Mouse (Mus musculus) retina, postnatal 1 day (tissue): ENCODE measurements at regions not wholly inside any gene's neighbourhood (a gene's known extent, or its start where the extent isn't known, plus 50 kb on each side); places are given as distances from the start of the nearest gene placed in this dataset.

ENCODE experiments used
- DNase-seq: peaks from one replicate; pipeline ENCODE4 v3.0.0-alpha.2; 2012

- no peak for DNase-seq
Measured at GRCm38 (mm10) chr3:52754401-52754800, 262.6 kb downstream of the Cog6 start.

DNA sequence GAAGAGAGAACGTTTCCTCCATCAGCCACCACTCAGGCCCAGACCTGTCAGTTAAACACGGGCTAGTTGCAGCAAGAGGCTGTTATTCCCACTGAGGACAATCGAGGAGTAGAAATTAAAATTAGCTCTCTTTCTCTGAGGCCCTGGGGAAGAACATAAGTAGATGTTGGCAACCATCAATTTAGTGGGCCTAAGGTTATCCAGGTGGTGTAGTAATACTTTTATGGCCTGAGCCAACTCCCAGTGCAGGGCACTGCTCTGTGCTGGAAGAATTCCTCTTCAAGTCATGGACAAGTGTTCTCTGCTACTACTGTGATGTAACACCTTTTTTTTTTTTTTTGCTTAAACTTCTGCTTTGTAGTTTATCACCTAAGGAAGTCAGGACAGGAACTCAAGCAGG lies 270.1 kb downstream of the Cog6 start:
- DNase-seq: no peak

DNA sequence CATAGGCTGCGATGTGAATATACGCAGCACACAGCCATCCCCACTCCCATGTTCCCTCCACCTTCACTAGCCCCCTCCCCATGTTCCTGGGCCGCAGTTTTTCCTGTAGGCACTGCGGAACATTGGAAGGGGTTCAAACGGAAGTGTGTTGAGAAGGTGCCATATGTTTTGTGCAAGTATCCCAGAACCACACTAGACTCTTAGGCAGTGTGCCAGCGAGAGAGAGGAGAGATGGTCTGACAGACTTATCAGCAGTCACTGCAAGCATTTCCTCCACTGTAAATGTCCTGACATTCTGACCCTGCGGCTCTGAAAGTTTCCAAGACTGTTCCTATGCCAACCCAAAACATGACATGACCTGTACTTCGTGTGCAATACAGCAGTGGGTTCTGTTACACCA lies 272.7 kb downstream of the Cog6 start:
- DNase-seq: no peak

DNA sequence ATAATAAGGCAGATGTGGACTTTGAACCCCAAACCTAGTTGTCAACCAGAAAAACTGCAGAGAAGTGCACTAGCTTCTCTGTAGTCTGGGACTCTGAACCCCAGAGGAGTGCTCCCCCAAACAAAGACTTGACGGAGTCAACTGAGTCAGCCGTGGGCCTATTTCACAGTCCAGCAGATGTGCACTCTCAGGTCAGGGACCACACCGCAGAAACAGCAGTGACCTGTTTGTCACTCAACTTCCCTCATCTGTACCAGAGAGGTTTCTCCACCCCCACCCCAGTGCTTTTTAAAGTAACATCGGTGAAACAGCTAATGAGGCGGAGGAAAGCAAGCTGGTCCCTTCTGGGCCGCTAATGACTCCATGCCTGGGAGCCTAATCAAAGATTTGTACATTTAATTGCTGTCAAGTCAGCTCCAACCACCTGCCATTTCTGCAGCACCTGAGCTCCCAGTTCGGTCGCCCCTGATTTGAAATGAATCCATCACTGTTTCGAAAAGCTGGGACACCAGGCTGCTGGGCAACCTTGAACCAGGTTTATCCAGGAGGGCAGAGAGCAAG lies 276.5 kb downstream of the Cog6 start:
- peak; percentile 41 for DNase-seq

- DNase-seq: no peak
Measured at GRCm38 (mm10) chr3:52739526-52739925, 277.5 kb downstream of the Cog6 start.

DNA sequence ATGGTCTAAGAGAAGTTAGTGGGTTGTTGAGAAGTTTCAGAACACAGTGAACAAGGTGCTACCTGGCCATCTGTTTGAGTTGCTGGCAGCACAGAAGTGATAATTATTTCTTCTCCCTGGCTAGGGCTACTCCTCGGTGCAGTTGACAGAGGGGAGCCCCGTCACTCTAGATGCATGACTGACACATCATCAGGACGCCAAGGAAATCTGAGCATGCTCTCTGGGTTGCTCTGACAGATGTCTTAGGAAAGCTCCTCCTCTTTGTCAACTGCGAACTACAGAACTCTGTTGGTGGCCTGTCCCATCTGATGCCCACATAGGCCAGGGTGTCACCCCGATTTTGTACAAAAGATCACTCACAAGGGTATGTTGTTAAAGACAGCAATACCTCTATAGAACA lies 278.7 kb downstream of the Cog6 start:
- DNase-seq: no peak

DNA sequence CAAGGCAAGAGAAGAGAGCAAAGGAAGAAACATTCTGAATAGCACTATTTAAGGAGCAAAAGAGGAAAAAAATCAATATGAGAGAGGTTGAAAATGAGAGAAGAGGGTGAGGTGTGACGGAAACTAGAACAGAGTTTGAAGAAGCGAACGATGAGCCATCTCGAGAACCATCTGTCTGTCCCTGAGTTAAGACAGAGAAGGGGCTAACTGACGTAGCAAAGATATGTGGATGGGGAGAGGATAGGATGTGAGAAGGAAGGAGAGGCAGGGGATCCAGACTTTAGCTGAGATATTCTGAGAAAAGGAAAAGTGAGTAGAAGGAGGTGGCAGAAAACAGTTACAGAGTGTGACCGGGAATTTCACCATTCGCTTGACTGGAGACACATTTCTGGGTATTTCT lies 281.1 kb downstream of the Cog6 start:
- DNase-seq: no peak

DNA sequence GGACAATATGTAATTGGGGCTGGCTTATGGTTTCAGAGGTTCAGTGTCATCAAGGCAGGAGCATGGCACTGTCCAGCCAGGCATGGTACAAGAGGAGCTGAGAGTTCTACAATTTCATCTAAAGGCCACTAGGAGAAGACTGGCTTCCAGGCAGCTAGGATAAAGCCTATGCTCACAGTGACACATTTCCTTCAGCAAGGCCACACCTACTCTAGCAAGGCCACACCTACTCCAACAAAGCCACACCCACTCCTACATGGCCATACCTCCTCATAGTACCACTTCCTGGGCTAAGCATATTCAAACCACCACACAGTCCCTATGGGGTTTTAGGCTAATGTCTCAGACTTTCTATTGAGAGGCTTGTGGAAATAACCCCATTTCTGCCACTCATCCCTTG lies 285.1 kb downstream of the Cog6 start:
- DNase-seq: no peak

DNA sequence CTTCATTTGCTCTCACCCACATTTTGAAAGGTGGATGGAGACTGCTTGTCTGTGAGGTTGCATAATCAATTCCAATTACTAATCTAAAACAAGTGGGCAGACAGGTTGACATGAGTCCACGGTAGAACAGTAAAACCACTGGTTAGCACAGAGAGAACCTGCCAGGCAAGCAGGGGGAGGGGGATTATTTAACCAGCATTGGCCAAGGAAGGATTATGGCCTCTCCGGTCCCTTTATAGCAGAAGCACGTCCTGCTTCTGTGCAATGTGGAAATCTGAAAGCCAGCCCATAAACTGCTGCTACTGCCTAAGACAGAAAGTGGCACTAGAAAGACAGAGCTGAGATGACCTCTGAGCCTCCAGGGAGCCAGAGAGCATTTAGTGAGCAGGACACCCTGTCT lies 285.5 kb downstream of the Cog6 start:
- no peak for DNase-seq

GRCm38 (mm10) chr3:52729731-52730130 lies 287.3 kb downstream of the Cog6 start:
- no peak for DNase-seq

- no peak for DNase-seq
Measured at GRCm38 (mm10) chr3:52728860-52729259, 288.2 kb downstream of the Cog6 start.

DNA sequence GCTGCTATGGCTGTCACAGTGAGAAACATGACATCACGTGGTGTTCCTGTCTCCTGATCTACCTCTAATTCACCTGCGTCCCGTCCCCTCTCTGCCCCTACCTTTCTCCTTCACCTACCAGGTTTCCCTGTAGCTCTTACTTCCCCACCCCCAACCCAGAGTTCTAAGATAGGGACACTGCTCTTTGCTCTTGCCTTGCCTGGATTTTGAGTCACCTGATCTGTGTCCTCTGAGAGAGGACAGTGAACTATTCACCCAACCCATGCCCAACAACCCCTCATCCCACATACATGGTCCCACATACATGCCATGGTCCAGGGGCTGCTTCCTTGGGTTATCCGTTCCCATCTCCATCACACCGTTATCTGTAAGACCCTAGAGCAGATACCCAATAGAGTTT lies 288.6 kb downstream of the Cog6 start:
- no peak for DNase-seq

GRCm38 (mm10) chr3:52724354-52724753 lies 292.7 kb downstream of the Cog6 start:
- DNase-seq: no peak

DNA sequence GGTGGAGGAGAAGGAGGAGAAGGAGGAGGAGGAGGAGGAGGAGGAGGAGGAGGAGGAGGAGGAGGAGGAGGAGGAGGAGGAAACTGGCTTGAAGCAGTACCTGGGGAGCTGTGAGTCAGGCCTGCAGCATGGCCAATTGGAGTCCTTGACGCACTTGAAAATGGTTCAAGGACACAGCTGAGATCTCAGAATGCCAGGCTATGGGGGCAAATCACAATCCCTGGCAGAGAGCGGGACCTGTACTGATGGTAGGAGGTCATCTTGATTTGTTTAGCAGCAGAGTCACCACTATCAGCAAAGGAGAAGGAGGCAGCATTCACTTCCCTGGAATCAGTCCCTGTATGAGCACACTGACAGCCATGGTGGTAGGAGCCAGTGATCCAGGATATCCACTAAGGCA lies 294.1 kb downstream of the Cog6 start:
- DNase-seq: no peak

DNA sequence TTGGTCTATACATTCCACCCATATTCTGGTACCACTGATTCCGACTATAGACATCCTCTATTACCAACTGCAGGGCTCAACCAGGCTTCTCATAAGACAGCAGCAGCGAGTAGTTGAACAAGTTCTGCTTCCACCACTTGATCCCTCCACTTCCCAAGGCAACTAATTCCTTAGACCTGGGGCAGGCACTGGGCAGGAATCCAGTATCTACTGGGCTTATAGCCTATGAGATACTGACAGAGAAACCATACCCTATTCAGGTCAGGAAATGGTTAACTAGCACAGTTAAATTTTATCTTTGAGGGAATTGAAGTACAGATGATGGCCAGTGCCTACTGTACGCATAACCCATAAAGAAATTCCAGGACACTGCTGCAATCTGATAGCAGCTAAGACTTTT lies 297.9 kb downstream of the Cog6 start:
- DNase-seq: no peak

DNA sequence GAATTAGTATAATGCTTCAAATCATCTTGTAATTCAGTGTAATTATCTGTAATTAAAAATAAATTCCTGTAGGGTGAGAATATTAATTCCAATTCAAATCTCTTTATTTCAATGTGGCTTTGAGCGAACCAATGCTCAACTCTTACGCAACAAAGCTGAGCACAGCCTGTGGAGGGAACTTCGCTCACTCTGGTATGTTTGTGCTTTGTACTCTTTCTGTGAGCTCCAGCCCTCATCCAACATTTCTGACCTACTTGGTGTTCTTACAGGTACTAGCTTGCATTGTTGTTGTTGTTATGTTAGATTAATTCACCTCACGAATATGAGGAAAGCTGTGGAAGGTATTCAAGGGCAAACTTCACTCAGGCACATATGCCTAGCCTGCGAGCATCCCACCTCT lies 299.7 kb downstream of the Cog6 start:
- DNase-seq: no peak

GRCm38 (mm10) chr3:52712151-52712550 lies 304.9 kb downstream of the Cog6 start:
- no peak for DNase-seq

DNA sequence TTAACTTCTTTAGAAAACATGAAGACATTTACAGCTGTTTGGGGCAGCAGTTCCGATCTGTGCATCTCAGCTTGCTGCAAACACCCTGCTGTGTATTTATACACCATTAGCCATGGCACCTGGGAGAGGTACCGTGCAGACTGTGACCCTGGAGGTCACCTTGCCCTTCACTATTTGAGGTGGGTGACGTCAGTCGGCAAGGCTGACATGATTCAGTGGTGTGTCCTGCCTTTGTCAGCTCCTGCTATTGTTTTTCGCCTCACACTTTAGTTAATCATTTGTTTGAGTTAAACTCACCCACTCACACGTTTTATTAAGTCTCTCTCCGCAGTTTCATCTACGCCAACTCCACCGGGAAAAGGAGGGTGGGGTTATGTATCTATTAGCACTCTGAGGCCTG lies 305.9 kb downstream of the Cog6 start:
- DNase-seq: no peak

- no peak for DNase-seq
Measured at GRCm38 (mm10) chr3:52708746-52709145, 308.3 kb downstream of the Cog6 start.

GRCm38 (mm10) chr3:52708301-52708700 lies 308.7 kb downstream of the Cog6 start:
- DNase-seq: no peak

DNA sequence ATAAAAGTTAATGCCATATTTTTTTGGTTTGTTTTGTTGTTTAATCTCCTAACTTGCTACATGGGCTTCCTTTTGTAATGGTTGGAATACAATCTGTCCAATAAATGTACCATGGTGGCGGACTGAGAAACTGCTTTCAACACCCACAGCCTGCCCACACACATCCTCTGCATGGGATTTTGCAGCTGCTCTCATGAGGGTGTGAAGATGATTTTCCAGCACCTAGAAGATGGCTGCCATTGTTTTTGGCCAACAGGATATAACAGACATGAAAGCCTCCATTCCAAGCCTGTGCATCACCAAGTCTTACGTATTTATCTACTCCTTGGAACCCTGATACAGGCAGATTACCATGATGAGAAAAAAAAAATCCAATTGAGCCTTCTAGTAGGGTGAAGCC lies 310.4 kb downstream of the Cog6 start:
- DNase-seq: no peak

DNA sequence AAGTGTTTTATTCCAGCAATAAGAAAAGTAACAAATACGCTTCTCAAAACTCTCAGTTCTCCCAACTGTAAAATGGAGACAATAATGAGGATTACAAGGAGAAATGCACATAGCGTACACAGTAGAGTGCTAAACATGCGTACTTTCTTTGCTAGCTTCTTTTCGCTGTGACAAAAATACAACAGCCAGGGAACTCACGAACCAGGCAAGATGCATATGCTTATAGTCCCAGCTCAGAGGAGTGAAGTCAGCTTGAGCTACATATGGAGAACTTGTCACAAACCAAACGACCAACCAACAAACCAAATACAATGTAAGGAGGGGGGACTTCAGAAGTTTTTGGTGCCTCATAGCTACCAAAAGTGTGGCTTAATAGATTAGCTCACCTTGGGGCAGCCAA lies 313.3 kb downstream of the Cog6 start:
- DNase-seq: no peak

DNA sequence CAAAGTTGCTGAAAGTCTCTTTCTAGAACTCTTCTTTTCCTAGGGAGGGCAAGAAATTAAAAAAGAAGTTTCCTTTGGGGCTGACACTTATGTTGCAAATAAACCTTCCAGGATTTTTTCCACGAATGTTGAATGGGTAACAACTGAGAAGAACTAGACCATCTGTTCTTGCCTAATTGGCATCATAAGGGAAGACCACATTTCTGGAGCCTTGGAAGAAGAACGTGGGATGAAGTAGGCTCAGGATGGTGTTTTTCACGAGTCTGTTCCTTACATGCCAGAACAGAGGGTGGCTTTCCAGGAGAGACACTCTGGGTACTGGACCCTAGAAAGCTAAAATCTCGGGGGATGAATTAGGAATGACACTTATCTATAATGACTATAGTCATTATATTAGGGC lies 314.1 kb downstream of the Cog6 start:
- no peak for DNase-seq

GRCm38 (mm10) chr3:52701601-52702000 lies 315.4 kb downstream of the Cog6 start:
- no peak for DNase-seq

DNA sequence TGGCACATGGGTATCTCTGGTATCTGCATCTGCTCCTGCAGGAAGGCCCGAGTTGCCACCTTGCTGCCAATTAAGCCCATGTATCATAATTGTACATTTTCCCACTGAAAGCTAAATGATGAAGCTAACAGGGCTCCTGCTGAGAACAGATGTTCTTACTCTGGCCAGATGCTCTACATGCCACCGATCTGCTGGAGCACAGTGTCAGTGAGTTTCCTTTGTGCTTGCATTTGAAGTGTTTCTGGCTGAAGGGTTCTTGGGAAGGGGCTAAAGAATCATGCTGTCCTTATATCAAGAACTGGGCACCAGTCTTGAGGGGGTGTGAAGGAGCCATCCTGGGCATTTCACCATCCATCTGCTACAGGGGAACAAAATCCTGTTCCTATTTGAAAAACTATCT lies 323.2 kb downstream of the Cog6 start:
- DNase-seq: no peak
